Mouse (Mus musculus) layer of hippocampus, postnatal 10 days (tissue): ENCODE data around the gene Ctcfl. TPM values are rescaled to one million over a fixed set of nuclear protein-coding genes. Genes with fewer than 3 reads are reported as not detected.

Experiments
- DNase-seq, 2 experiments: peaks; one replicate each; pipeline ENCODE4 v3.0.0; 2021; ENCODE audit warnings: low spot score in 2 of 2
- total RNA-seq, 2 experiments: library from RNA; stranded (reverse); gene quantifications; 2 replicates each; pipeline ENCODE4 v1.2.3; 2021

Gene Ctcfl
- total RNA-seq, 2 experiments from 2014 or later: not detected

DNA sequence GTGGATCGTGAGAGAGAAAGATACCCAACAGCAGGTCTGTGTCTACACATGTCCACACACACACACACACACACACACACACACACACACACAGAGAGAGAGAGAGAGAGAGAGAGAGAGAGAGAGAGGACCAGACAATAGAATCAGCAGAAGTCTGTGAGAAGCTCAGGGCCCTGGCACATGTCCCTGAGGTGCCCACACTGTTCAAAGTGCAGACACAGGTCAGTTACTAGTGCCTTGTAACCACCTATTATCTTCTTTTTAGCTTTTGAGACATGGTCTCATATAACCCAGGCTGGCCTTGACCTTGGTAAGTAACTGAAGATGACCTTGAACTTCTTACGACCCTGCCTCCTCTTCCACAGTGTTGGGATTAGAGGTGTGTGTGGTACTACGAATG is 70.1 kb downstream of the Ctcfl start:
- peak in 1 of 2 experiments; percentile 8 for DNase-seq

DNA sequence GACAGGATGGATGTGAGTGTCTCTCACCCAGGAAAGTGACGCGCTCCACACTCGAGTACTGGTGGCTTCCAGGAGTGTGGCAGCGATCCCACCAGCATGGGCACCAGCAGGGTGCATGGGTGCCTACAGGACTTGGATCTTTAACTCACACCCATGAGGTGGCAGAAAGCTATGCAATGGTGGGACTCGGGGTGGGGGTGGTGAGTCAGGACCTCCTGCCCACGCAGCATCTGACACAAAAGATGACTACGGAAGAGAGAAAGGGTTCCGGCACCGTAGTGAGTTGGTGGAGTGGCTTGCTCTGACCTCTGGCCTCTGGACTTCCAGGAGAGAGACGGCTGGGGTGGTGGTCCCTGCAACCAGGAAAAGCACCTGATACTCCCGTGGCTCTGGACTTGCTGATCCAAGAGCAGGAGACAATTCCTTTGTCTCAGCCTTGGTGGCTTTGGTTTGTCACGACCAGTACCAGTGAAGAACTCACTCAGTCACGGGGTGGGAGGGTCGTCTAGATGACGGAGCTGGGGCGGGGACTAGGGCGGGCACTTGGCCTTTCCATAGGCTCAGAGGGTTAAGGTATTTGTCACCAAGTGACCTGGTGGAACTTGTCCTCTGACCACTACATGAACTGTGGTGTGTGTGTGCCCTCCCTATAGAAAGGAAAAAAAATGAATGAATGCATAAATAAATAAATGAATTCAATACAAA is 71.1 kb downstream of the Ctcfl start:
- DNase-seq: peak in 1 of 2 experiments; percentile 8

- no peak for DNase-seq
Measured at GRCm38 (mm10) chr2:173047471-173047870, 71.9 kb downstream of the Ctcfl start.

- no peak for DNase-seq
Measured at GRCm38 (mm10) chr2:173046582-173047297, 72.6 kb downstream of the Ctcfl start.

DNA sequence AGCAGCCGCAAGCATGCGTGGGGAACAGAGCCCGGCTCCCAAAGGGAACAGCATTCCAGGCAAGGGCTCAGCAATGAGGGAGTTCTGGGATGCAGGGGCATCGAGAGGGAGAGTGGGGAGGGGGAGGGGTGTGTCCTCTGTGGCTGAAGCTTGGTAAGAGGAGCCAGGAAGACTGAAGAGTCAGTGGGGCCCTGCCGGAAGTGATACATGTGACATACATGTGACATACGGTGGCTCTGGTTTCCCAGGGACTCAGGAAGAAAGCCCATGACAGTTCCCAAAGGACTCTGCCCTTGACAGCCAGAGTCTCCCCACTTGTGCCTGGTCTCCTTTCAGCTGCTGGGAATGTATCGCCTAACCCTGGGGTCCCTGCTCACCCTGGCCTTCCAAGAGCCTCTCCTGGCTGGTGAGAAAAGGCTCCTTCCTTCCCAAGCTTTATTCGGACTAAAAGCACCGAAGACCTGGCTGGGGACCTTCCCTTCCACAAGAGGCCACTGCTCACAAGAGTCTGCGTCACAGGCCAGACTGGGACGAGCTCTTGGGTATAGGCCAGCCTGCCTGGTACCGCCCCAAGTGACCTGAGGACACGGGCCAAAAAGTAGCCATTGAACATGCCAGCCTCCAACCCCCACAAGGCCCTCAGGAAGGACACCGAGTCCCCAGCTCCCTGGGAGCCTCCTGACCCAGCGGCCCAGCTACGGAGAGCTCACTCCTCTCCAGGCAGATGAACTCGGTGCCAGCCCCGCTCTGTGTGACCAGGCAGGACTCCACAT is 74.9 kb downstream of the Ctcfl start:
- no peak for DNase-seq

Other genes starting within 250 kb of the Ctcfl start
- gene Bmp7, start 179.2 kb downstream of the Ctcfl start, total RNA-seq: 10 to 100 TPM in 1 of 2 experiments, 1 to 10 TPM in 1; 8.1 to 11.5 TPM
- gene Spo11, start 141.8 kb downstream of the Ctcfl start, total RNA-seq: under 1 TPM; 0.09 to 0.80 TPM
- 10 to 100 TPM; 75.3 to 83.2 TPM for gene Rae1, start 119.4 kb downstream of the Ctcfl start, total RNA-seq
- 1 to 10 TPM; 4.4 to 6.3 TPM for gene Rbm38, start 99.0 kb downstream of the Ctcfl start, total RNA-seq
- gene Pck1, start 33.5 kb upstream of the Ctcfl start, total RNA-seq: not detected
- not detected for gene Zbp1, start 99.4 kb upstream of the Ctcfl start, total RNA-seq
- gene Pmepa1, start 157.0 kb upstream of the Ctcfl start, total RNA-seq: 10 to 100 TPM; 30.4 to 31.6 TPM